Mouse (Mus musculus) CD4-positive, CD25-positive, alpha-beta regulatory T cell, adult 4 months (primary cell): ENCODE measurements around the gene Ephb1. TPM values are rescaled to one million over a fixed set of nuclear protein-coding genes. Genes with fewer than 3 reads are reported as not detected.
A peak's percentile ranks its signal among the peaks of the same experiment; 100 is the strongest.

Experiments used
- ATAC-seq: one replicate; pipeline ENCODE4 v1.8.0; 2017
- polyA plus RNA-seq, 2 experiments: library from polyadenylated mRNA; unstranded; fragments of 100-300 nt; shearing (Covaris generic); gene quantifications; one replicate each; pipeline ENCODE4 v1.2.1; 2017

Ephb1 gene
- polyA plus RNA-seq: not detected

DNA sequence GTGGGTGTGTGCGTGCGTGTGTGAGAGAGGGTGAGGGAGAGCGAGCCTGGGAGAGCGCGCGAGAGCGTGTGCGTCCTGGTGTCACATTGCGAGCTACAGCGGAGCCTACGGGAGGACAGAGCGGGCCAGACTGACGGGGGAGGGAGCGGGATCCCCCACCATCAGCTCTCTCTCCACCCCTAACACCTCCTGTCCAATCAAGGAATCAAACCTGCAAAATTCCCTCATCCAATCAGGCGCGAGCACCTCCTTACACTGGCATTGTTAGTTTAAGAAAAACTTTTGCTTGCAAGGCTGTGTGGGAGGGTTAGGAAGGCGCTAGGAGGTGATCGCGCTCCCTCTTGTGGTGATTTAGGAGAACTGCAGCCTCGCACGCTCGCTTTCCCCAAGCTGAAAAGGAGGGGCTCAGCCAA is at the start of gene Ephb1:
Gene Ephb1, minus strand, starts transcription at position 133 of the 413 bp plus-strand sequence.
- ATAC-seq: peak; percentile 34

DNA sequence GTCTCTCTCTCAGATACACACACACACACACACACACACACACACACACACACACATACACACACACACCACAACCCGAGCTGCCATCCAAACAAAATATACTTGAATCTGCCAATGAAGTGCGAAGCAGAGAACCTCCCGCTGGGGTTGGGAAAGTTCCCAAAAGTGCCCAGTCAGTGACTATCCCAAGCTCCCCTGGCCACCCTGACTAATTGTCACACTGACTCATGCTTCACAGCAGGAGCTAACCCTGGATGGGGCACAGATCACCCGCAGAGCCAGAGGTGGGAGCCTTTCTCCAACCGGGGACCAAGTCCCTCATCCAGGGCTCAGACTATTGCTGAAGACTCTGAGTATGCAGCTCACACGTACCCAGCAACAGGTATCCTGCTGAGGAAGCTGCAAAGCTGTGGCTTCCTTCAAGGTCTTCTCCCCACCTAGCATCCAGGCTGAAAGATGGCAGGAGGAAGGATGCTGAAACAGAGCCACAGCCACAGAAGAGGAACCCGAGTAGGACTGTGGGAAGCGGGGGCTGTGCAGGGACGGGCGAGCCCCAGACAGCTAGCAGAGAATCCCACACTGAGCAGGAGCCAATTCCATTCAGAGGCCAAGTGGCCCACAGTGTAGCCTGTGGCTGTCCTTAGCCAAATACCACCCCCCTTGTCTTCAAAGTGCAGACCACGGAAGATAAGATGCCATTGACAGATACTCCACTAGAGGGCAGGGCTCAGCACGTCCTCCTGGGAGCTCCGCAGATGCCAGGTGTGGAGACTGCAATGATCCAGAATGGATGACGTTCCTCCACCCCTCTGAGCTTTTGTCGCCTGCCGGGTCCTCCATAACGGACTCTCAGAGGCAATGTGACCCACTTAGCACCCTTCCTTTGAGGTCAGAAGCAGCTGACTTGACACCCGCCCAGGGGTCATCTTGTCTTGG is 48.9 kb upstream of the Ephb1 start:
- ATAC-seq: no peak

DNA sequence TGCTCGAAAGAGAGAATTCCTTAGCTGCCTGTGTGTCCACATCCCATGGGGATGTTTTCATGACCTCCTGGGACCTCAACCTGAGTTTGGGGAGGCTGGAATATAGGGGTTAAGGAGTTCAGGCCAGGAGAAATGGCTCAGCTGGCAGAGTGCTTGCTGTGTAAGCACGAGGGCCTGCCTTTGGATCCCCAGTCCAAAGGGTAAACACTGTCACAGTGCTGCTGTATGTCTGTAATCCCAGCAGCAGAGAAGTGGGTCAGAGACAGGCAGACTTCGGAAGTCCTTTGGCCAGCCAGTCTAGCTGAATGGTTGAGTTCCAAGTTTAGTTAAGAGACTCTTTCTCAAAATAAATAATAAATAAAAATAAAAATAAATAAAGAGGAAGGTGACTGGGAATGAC is 48.2 kb upstream of the Ephb1 start:
- ATAC-seq: no peak

DNA sequence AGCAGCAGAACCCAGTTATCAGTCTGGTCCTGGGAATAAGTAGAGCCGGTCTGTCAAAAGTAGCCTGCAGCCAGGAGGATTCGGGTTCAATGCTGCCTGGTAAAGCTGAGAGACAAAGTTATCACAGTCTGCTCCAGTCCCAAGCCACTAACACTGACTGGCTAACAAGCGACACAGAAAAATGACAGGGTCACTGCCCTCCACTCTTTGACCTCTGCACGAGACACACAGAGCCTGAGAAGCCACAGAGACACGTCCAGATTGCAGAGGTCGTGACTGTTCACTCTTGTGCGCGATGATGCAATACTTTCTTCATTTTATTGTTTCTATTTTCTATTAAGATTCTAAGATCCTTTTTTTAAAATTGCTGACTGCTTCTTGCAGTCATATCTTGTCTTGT is 33.8 kb upstream of the Ephb1 start:
- ATAC-seq: no peak

DNA sequence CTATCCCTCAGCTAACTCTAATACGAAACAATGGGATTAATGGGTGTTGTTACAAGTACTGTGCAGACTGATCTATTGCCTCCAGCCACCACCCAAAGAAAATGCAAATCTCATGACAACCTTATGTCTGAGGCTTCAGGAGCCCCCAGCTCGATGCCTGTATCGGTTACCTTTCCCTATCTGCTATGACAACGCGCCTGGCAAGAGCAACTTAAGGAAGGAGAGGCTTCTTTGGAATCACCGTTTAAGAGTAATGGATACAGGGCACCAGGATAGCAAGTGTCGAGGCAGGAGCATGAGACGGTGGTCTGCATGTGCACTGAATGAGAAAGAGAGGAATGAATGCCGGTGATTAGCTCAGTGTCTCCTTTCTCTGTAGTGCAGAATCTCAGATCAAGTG is 32.3 kb upstream of the Ephb1 start:
- ATAC-seq: no peak

DNA sequence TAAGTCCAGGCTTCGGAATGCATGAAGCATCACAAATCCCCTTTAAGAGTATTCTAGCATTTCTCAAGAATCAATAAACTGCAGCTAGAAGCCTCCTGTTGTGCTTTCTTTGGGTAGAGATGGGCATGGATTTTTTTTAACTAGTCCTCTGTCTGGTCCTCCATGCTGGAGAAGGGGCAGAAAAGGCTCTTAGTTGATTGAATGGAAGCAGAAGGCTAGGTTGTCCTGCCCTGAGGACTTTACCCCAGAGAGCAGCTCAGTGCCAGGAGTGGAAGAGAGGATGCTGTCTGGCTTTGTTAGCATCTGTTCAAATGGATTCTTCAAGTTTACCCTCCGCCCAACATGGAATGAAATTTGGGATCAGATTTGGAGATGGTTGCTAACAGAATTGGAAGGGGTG is 25.7 kb upstream of the Ephb1 start:
- no peak for ATAC-seq

DNA sequence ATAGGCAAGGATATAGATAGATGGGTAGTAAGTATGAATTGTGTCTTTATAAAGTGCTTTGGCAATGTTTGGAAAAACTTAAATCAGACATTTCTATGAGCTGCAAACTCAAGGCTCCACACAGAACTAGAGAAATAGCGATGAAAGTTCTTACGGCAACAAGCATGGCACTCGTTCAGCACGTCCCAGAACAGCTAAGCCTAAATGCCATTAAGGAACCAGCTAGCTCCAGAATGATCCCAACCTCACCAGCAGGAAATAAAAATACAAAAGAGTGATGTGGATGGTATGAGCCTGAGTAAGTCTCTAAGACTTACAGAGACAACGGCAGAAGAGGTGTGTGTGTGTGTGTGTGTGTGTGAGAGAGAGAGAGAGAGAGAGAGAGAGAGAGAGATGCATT is 20.2 kb upstream of the Ephb1 start:
- ATAC-seq: no peak

DNA sequence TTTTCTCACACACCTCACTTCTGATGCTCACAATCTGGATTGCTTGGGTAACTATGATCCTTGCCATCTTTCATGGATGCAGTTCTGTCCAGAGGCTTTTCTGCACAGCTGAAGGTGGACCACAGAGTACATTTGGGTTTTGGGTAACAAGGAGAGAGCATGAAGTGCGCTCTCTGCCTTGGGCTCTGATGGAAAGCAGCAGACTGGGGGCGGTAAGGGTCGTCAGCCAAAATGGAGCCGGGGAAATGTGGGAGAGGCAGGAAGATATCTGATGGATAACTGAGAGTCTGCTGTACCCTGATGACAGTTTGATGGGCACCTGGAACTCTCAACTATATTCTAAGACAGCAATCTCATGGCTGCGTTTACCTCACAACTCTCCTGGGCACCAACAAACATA is 19.4 kb upstream of the Ephb1 start:
- no peak for ATAC-seq

DNA sequence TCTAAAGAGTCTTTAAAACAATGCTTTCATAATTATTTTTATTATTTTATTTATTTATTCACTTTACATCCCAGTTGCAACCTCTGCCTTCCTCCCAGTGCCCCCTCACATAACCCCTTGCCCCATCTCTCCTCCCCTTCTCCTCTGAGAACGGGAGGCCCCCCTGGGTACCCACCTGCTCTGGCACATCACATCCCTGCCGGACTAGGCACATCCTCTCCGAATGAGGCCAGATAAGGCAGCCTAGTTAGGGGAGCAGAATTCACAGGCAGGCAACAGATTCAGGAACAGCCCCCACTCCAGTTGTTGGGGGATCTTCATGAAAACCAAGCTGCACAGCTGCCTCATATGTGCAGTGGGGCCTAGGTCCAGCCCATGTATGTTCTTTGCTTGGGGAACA is 17.4 kb upstream of the Ephb1 start:
- ATAC-seq: no peak

DNA sequence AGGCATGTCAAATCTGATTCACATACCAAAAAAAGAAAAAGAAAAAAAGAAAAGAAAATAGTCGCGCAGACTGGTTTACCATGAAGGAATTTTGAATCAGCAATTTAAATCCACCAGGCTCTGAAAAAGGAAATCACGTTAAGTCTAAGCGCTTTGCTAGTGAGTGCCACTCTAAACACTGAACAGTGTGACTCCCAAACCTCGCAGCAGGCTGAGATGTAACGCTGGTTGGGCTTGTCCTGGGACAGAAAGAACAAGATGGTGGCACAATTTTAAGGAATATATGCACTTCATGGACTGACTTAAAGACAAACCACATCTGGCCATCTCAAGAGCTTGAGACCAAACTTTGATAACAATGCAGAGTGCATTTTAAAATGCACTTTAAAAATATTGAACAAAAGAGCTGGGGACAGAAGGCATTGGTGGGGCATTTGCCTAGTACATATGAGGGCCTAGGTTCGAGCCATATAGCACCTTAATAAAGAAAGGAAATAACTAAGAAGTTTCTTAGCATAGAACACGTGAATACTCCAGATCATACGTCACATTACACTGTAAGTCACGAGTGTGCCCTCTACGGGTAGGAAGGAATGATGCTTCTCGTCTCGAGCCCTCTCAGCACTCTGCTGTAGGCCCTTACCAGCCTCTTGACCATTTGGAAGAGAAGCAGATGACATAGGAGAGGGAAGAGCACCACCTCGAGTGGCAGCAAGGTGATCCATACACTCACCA is 16.7 kb upstream of the Ephb1 start:
- ATAC-seq: no peak

DNA sequence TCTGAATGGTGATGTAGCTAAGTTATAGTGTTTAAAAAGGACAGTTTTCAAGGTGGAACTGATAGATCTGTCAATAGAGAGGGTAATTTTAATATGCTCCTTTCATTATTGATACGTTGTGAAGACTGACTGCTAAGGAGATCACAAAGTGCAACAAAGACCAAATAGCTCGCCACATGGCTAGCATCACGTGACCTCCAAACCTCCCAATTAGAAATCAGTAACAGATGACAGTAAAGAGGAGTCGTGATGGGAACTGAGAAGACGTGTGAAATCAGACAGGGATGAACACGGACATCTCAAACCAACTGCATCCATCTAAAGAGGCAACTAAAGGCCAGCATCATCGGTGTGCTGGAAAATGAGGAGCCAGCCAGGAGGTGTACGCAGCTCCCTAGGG is 15.6 kb upstream of the Ephb1 start:
- no peak for ATAC-seq

DNA sequence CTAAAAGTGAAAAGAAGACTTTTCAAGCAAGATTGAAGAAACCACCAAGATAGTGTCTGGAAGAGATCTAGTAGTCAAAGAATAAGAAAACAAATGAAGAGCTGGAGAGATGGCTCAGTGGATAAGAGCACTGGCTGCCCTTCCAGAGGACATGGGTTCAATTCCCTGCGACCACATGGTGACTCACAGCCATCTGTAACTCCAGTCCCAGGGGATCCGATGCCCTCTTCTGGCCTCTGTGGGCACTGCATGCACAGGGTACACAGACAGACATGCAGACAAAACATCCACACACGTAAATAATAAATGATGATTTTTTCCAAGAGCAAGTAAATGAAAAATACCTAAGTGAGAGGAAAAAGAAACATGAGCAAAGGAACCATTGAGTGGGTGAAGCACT is 14.6 kb upstream of the Ephb1 start:
- no peak for ATAC-seq

DNA sequence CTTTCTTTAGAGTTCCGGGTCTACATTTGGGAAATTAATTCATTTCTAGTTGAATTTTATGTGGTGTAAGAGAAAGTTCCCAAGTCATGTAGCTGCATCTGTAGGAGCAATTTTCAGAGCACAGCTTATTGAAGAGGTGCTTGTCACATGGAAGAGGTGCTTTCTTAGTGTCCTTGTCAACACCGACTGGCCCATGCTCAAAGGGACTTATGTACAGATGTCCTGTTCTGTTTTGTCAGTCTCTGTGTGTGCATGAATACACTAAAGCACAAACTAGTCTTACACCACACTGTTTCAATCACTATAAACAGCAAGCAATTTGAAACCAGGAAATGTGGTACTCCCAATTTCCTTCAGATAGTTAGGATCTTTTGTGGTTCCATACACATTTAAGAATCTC is 13.3 kb upstream of the Ephb1 start:
- no peak for ATAC-seq

DNA sequence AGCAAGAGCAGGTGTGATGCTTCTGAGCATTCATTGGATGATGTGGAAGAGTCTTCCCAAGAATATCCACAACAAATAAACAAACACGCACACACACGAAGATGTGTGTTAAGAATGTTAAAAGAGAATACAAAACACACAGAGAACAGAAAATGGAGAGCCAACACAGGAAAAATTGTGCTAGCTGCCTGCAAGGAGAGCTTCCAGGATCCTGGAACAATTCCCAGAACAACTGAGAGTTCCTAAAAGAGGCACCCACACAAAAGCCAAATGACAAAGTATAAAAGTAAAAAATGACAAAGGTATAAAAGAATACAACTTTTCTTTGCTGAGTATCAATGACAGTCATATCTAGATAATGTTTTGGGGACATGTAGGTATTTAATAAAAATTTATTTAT is 11.0 kb upstream of the Ephb1 start:
- ATAC-seq: no peak

DNA sequence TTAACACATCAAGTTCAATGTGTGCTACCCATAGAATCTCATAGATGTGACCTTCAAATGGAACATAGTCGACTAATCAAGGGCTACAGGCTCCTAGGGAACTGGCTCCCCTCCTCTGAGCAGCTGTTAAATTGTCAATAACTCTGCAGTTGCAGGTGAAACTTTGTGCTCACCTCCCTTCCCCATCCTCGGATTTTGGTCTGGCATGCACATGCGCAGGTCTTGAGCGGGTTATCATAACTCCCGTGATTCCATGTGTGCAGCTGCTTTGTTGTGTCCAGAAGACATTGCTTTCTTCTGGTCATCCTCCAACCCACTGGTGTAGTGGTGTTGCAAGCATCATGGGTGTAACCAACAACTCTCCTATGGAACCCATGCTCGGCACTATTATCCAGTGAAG is 4.8 kb upstream of the Ephb1 start:
- ATAC-seq: no peak

DNA sequence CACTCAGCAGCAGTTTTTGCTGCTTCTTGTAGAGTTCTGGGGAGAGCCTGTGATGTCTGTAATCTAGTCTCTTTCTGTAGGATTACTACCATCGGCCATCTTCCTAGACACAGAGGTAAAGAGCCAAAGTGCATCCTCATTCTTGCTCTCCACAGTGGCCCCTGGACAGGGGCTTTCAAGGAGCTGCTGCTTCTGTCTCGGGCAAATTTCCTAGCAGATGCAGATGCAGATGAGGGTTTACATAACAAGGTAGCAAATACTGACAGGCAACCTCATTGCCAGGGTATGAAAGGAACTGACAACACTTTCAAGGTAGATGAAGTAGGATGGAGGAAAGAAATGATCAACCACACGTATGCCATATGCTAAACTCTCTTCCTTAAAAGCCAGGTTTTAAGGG is 4.2 kb upstream of the Ephb1 start:
- no peak for ATAC-seq

DNA sequence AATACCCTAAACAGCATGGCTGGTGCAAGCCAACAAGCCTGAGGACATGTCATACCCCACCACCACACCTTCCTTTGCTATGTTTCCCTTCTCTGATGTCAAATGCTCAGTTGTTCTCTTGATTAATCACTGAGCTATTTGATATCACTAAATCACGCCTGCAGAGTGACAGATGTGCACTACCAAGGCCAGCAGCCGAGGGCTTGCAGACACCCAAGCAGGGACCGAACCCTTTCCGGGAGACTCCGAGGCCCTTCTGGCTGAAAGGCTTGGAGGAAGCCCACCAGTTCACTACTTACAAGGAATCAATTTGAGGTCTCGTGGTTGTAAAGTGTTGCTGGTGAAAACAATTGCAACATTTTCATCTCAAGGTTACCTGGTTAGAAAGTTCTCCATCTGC is 3.5 kb upstream of the Ephb1 start:
- ATAC-seq: no peak

DNA sequence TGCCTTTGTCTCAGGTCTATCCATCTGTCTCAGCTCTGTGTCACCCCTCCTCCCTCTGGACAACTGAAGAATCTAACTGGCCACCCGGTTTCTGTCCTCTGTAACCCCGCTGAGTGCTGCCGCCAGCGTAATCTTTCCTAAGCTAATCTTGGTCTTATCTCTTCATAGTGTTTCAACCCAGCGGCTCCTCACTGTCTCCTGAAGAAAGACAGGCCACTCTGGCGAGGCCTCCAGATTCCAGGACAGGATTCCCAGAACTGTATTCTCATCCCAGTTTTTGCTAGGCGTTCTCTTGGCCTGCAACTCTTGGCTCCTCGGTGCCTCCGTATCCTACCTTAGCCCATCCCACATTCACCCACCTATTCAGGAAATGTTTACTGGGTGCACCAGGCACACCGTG is 2.0 kb upstream of the Ephb1 start:
- no peak for ATAC-seq

DNA sequence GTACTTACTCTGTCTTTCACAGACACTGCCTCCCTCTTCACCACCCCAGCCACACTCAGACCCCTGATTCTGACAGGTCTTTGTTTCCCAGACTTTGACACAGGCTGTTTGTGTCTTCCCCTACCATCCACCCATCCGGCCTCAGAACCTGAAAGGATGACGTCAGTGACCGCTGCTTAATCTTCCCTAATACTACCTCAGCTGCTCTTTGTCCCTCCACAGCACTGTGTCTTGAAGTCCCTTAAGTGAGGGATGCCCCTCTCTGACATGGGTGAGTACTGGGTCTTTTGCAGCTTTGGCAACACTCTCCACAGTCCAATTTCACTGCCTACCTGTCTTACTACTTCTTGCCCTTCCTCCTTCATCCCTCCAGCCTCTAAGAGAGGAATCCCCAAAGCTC is 1.2 kb upstream of the Ephb1 start:
- ATAC-seq: no peak

DNA sequence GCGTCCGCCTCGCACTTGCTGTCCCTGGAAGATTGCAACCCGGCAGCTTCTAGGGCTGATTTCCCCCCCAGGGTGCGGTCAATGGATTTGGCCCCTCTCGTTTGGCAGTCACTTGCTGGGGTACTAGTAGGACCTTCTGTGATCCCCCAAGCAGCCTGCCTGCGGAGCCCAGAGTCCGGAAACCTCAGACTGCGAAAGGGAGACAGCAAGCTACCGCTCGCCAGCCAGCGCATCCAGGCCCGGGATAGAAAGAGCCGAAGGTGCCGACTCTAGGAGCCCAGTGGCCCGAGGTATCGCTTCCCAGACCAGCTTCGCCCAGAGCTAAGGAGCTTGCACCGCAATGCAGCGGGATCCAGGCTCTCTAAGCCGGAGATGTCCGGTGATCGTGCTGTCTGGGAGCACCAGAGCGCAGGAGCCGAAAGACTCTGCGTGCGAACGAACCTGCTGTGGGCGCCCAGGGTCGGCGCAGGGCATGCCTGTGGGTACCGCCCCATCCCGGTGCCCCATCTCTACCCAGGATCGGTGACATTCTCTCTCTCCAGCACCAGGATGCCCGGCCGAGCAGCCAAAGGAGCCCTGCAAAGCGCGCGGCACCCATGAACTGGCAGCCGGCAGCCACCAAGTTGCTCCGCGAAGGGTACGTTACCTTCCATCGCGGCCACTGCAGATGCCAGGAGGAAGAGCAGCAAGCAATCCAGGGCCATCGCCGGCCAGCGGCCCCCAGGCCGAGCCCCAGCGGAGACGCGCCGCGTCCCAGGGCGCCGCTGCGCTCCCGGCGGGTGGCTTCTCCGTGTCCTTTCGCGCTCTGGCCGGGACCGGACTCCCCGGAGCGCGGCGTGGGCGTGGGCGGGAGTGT is 629 bp downstream of the Ephb1 start:
- ATAC-seq: no peak

DNA sequence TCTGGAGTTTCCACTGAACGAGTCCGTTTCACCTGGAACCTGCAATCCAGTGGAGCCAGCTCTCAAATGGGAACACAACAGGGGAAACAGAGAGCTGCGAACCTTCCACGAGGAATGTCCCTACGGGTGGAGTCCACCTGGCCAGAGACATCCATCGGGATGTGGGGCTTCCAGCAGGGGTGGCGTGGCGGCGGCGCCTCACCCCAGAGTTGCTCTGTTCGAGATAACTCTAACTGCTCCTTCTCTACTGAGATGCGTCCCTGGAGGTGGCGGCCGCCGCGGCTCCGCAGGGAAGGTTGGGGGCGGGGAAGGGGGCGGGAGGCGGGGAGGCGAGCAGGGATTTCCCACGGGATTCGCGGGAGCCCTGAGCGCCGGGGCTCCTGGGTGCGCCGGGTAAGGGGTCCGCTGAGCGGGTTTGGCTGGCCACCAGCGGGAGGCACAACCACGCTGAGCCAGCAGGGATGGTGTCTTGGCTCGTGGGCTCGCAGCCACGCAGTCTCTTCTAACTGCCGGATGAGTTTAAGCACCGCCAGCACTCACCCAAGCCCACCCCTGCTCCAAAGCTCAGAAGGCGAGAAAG is 1.3 kb downstream of the Ephb1 start:
- no peak for ATAC-seq

DNA sequence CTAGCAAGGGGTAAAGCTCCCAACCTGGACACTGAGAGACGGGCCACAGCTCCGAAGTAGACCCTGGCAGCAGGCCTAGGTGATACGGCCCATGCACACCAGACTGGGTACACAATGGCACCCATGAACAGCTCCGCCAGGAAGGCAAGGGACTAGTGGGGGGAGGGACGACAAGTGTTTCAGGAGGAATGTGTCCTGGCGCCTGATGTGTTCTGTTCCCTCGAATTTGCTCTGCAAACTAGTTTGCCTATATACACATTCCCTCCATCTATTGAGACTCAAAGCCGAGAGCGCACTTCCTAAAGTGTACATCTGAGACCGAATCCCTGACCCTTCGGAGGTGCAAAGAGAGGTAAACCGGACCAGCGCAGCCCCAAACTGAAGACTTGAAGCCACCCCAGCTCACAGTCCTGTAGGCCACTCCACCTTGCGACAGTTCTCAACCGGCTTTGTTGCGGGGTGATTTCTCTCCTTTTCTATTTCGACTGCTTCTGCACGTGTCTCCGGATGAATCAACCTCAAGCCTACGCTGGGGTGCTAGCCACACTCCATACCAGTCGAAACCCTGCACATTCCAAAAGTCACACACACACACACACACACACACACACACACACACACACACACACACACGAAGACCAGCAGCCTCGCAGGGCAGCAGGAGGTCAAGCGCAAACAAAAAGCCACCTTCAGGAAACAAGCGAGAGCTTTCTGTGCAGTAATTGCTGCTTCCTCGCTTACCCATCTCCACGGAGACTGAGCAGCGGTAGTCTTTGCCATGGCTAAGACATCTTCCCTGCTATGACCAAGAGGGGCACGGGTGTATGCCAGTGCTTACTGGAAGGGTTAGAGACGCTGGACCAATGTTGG is 2.1 kb downstream of the Ephb1 start:
- no peak for ATAC-seq
